Mouse (Mus musculus): ENCODE measurements around the gene Gm36864. TPM values are rescaled to one million over a fixed set of nuclear protein-coding genes. Genes with fewer than 3 reads are reported as not detected.

Gm36864 gene
- total RNA-seq, 2 experiments from 2014 or later = not detected

- DNase-seq (ENCODE audit: low spot score) = no peak
- intact Hi-C loops (cut with DNase I) = no loop called here
Measured at GRCm38 (mm10) chr7:44253023-44253616, 17.1 kb downstream of the Gm36864 start.

GRCm38 (mm10) chr7:44254930-44255329 lies 19.0 kb downstream of the Gm36864 start:
- DNase-seq (ENCODE audit: low spot score) = no peak
- intact Hi-C loops (cut with DNase I) = no loop called here

GRCm38 (mm10) chr7:44257278-44257677 lies 21.3 kb downstream of the Gm36864 start, which contains the start of gene Acp4:
Gene Acp4, minus strand, starts transcription at chr7:44257378.
- intact Hi-C loops (cut with DNase I) = no loop called here
- no peak for DNase-seq (ENCODE audit: low spot score)

GRCm38 (mm10) chr7:44260410-44260809 lies 24.4 kb downstream of the Gm36864 start:
- intact Hi-C loops (cut with DNase I) = loop anchor here (5.0 kb wide), 1 partner anchor 42 kb away; no protein-coding TSS in a partner anchor
- no peak for DNase-seq (ENCODE audit: low spot score)

- intact Hi-C loops (cut with DNase I) = loop anchor here (5.0 kb wide), 1 partner anchor 41 kb away; no protein-coding TSS in a partner anchor
- DNase-seq (ENCODE audit: low spot score) = no peak
Measured at GRCm38 (mm10) chr7:44261147-44261546, 25.2 kb downstream of the Gm36864 start, which contains the start of gene Gm15517. Gene Gm15517, plus strand, starts transcription at chr7:44261447.

- peak; percentile 70 for DNase-seq (ENCODE audit: low spot score)
- intact Hi-C loops (cut with DNase I) = loop anchor here (1.0 to 5.0 kb wide), 3 partner anchors 39 to 222 kb away; no protein-coding TSS in a partner anchor
Measured at GRCm38 (mm10) chr7:44262791-44263643, 27.0 kb downstream of the Gm36864 start.

GRCm38 (mm10) chr7:44268117-44268516 lies 32.1 kb downstream of the Gm36864 start:
- DNase-seq (ENCODE audit: low spot score) = no peak
- intact Hi-C loops (cut with DNase I) = no loop called here

- DNase-seq (ENCODE audit: low spot score) = no peak
- intact Hi-C loops (cut with DNase I) = no loop called here
Measured at GRCm38 (mm10) chr7:44269397-44269796, 33.4 kb downstream of the Gm36864 start.

GRCm38 (mm10) chr7:44271309-44271708 lies 35.3 kb downstream of the Gm36864 start:
- intact Hi-C loops (cut with DNase I) = no loop called here
- DNase-seq (ENCODE audit: low spot score) = no peak

GRCm38 (mm10) chr7:44272546-44272945 lies 36.6 kb downstream of the Gm36864 start:
- intact Hi-C loops (cut with DNase I) = no loop called here
- no peak for DNase-seq (ENCODE audit: low spot score)

GRCm38 (mm10) chr7:44273446-44273845 lies 37.5 kb downstream of the Gm36864 start:
- no peak for DNase-seq (ENCODE audit: low spot score)
- intact Hi-C loops (cut with DNase I) = no loop called here

- intact Hi-C loops (cut with DNase I) = no loop called here
- DNase-seq (ENCODE audit: low spot score) = no peak
Measured at GRCm38 (mm10) chr7:44274096-44274495, 38.1 kb downstream of the Gm36864 start.

- no peak for DNase-seq (ENCODE audit: low spot score)
- intact Hi-C loops (cut with DNase I) = no loop called here
Measured at GRCm38 (mm10) chr7:44275546-44275945, 39.6 kb downstream of the Gm36864 start.

- intact Hi-C loops (cut with DNase I) = no loop called here
- no peak for DNase-seq (ENCODE audit: low spot score)
Measured at GRCm38 (mm10) chr7:44276461-44277249, 40.7 kb downstream of the Gm36864 start.

GRCm38 (mm10) chr7:44277250-44277622 lies 41.3 kb downstream of the Gm36864 start:
- intact Hi-C loops (cut with DNase I) = no loop called here
- no peak for DNase-seq (ENCODE audit: low spot score)

- no peak for DNase-seq (ENCODE audit: low spot score)
- intact Hi-C loops (cut with DNase I) = no loop called here
Measured at GRCm38 (mm10) chr7:44280959-44281358, 45.0 kb downstream of the Gm36864 start.

- no peak for DNase-seq (ENCODE audit: low spot score)
- intact Hi-C loops (cut with DNase I) = no loop called here
Measured at GRCm38 (mm10) chr7:44281586-44281985, 45.6 kb downstream of the Gm36864 start.

- no peak for DNase-seq (ENCODE audit: low spot score)
Measured at GRCm38 (mm10) chr7:44287760-44288159, 51.8 kb downstream of the Gm36864 start.

GRCm38 (mm10) chr7:44290986-44291385 lies 55.0 kb downstream of the Gm36864 start:
- DNase-seq (ENCODE audit: low spot score) = no peak
- intact Hi-C loops (cut with DNase I) = no loop called here

More at GRCm38 (mm10) chr7:44287760-44288159, 51.8 kb downstream of the Gm36864 start:
- intact Hi-C loops (cut with DNase I) = no loop called here

GRCm38 (mm10) chr7:44291418-44291817 lies 55.4 kb downstream of the Gm36864 start:
- no peak for DNase-seq (ENCODE audit: low spot score)
- intact Hi-C loops (cut with DNase I) = no loop called here

Measured in heart, postnatal 25 days (tissue).